Mouse (Mus musculus) midbrain, embryonic 11.5 days (tissue): ENCODE data around the gene Ltk. TPM values are rescaled to one million over a fixed set of nuclear protein-coding genes. Genes with fewer than 3 reads are reported as not detected.

Experiments used
- ATAC-seq: fragments of 200-750 bp; cut with Nextera tagmentation; 2 replicates; pipeline ENCODE4 v1.8.0; 2017; ENCODE audit warnings: moderate TSS enrichment, moderate library complexity; ENCODE audit not compliant: low FRiP score
- DNase-seq: peaks from one replicate; pipeline ENCODE4 v3.0.0; 2015; ENCODE audit warnings: low spot score; ENCODE audit errors: missing footprints
- H3K27ac ChIP-seq: fragments of 300-500 bp; sonication (generic); 2 replicates; pipeline ENCODE4 v1.5.1; 2014; ENCODE audit warnings: low read depth, low read length
- H3K27me3 ChIP-seq: fragments of 300-500 bp; sonication (generic); 2 replicates; pipeline ENCODE4 v1.6.1; 2014; ENCODE audit warnings: mild to moderate bottlenecking, low read length, moderate library complexity, mixed read lengths; ENCODE audit not compliant: control insufficient read depth, insufficient read depth
- H3K36me3 ChIP-seq: fragments of 300-500 bp; sonication (generic); 2 replicates; pipeline ENCODE4 v1.6.1; 2014; ENCODE audit warnings: mild to moderate bottlenecking, low read length, moderate library complexity, mixed read lengths; ENCODE audit not compliant: control insufficient read depth, insufficient read depth
- H3K4me1 ChIP-seq: fragments of 300-500 bp; sonication (generic); 2 replicates; pipeline ENCODE4 v1.6.1; 2014; ENCODE audit warnings: low read length; ENCODE audit not compliant: control insufficient read depth, insufficient read depth
- H3K4me2 ChIP-seq: fragments of 300-500 bp; sonication (generic); 2 replicates; pipeline ENCODE4 v1.6.1; 2014; ENCODE audit warnings: mild to moderate bottlenecking, moderate library complexity
- H3K4me3 ChIP-seq: fragments of 300-500 bp; sonication (generic); 2 replicates; pipeline ENCODE4 v1.5.1; 2014; ENCODE audit warnings: low read depth, low read length
- H3K9ac ChIP-seq: fragments of 300-500 bp; sonication (generic); 2 replicates; pipeline ENCODE4 v1.6.1; 2014; ENCODE audit warnings: low read length
- H3K9me3 ChIP-seq: fragments of 300-500 bp; sonication (generic); 2 replicates; pipeline ENCODE4 v1.6.1; 2016; ENCODE audit warnings: low read length; ENCODE audit not compliant: control insufficient read depth
- WGBS: fragments of 180-500 bp; shearing (Covaris S2); extraction: QIAGEN DNeasy Blood & Tissue Kit; methylation state at CpG from one replicate; pipeline ENCODE4 v1.1.7; 2014; 5-methylcytosine and 5-hydroxymethylcytosine counted together
- polyA plus RNA-seq: library from polyadenylated mRNA; unstranded; fragments of >200 nt; fragmentation: Nextera tagmentation; extraction: Ambion mirVana; gene quantifications from 2 replicates; pipeline ENCODE4 v1.2.1, GENCODE M21; 2014

Gene Ltk
- polyA plus RNA-seq: 0.05 TPM in 1 of 2 replicates, not detected in the other

DNA sequence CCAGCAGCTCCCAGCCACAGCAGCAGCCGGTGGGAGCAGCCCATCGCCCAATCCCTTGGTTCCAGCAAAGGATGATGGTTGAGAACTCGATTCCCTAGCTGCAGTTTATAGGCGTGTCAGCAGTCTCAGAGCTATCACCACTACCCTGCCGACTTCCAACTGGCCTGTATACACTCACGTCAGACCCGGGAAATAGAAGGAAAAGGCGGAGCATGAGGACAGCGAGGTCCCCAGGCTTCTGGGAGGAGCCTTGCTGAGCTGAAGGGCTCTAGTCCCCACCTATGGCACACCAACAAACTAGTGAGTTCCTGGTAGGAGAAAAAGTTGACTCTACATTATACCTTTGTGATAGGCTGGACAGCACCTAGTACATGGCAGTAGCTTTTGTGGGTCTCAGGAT is at the start of gene Ltk:
Ltk (minus strand) TSS at position 181 of the 400 bp plus-strand sequence.
- DNase-seq: no peak
- H3K4me2 ChIP-seq: no peak within 1 kb of the TSS
- peaks cover 36% of the 10 kb centered on the region for H3K27me3 ChIP-seq
- H3K36me3 ChIP-seq: peaks cover 6% of the 10 kb centered on the region; the same call in 1 of the 2 replicates
- no peak within 1 kb of the TSS for H3K4me3 ChIP-seq
- WGBS: 12% methylated on average over 9 of the region's 9 CpGs
- H3K4me1 ChIP-seq: peaks cover 11% of the 10 kb centered on the region
- no peak within 1 kb of the TSS for H3K9ac ChIP-seq
- no peak for ATAC-seq
- H3K9me3 ChIP-seq: no peaks in the 10 kb centered on the region
- no peak within 1 kb of the TSS for H3K27ac ChIP-seq

DNA sequence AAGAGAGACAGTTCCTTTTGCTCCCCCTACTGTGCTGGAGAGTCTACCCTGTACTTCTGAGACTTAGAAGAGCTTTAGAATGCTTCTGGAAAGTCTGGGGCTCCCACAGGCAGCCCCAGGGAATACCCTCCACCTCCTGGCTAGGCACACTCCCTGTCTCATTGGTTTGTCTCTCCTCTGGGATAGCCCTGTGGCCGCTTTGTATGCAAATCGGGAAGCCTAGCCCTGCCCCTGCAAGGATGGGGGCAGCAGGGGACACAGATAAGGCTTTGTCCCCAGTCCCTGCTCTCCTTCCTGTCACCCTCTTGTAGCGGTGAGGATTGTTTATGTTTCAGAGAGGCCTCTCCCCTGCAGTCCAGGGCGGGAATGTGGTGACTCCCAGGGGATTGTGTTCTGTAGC is 48.6 kb upstream of the Ltk start:
- 33% methylated on average over 4 of the region's 4 CpGs for WGBS
- Histone ChIP-seq H3K4me1 (peaks cover 19% of the 10 kb centered on the region), H3K36me3 (peaks cover 2% of the 10 kb centered on the region), H3K27me3 (no peaks in the 10 kb centered on the region), H3K4me3 (no peak overlapping the region), H3K4me2 (no peak overlapping the region), H3K27ac (no peak overlapping the region), H3K9ac (no peak overlapping the region), H3K9me3 (no peaks in the 10 kb centered on the region)
- ATAC-seq (0 out of 2 replicates have a peak, but pooled peaks have one; percentile 29), DNase-seq (peak; percentile 87)

DNA sequence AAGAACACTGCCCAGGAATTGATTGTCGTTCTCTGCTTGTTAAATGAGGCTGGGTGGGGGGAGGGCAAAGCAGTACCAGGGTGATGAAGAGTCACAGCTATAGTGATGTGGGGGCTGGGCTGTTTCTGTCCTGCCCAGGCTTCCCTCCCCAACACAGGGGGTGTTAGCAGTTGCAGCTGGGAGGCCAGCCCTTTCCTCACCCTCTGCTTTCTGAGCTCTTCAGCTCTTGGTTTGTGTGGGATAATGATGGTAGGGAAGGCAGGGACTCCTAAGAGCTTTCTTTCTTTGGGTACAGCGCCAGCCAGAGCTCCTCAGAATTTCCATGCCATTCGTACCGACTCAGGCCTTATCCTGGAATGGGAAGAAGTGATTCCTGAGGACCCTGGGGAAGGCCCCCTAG is 48.2 kb upstream of the Ltk start:
- Histone ChIP-seq H3K4me2 (no peak overlapping the region), H3K9ac (no peak overlapping the region), H3K4me1 (peaks cover 23% of the 10 kb centered on the region), H3K9me3 (no peaks in the 10 kb centered on the region), H3K27me3 (no peaks in the 10 kb centered on the region), H3K4me3 (no peak overlapping the region), H3K27ac (no peak overlapping the region), H3K36me3 (peaks cover 2% of the 10 kb centered on the region)
- DNase-seq (peak; percentile 62), ATAC-seq (no peak)
- WGBS: 23% methylated on average over 4 of the region's 4 CpGs

DNA sequence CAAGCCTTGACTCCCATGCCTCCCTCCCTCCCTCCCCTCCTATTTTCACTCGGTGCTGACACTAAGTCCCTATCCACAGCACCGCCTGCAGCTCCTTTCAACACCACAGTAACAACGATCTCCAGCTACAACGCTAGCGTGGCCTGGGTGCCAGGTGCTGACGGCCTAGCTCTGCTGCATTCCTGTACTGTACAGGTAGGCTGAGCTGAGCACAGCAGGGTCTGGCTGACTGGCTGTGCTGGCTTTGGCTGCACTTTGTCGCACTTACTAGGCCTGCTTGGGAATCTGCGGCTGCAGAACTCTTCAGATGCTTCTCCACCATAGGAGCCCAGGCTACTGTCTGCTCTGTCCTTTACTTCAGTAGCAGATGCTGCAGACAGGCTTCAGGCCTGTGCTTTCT is 45.3 kb upstream of the Ltk start:
- DNase-seq: peak; percentile 70
- Histone ChIP-seq H3K9me3 (no peaks in the 10 kb centered on the region), H3K4me2 (no peak overlapping the region), H3K27me3 (no peaks in the 10 kb centered on the region), H3K36me3 (peaks cover 2% of the 10 kb centered on the region; the same call in 1 of the 2 replicates), H3K4me1 (peaks cover 44% of the 10 kb centered on the region), H3K9ac (peak overlapping the region; percentile 20; the same call in 1 of the 2 replicates), H3K27ac (no peak overlapping the region), H3K4me3 (no peak overlapping the region)
- 47% methylated on average over 8 of the region's 8 CpGs for WGBS
- no peak for ATAC-seq

DNA sequence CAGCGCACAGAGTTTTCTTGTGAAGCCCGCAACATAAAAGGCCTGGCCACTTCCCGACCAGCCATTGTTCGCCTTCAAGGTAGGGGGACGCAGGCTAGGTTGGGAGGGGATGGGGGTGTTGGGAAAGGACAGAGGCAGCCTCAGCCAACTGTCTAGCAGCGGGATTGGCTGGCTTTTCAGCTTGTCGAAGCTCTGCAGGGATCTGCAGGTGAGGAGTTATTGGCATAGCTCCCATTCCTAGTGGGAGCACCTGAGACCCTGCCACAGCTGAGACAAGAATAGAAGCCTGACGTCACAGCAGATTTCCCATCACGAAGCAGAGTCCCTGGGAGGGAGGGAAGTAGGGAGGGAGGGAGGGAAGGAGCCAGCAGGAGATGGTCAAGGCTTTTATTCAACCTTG is 44.5 kb upstream of the Ltk start:
- H3K4me2 ChIP-seq: no peak overlapping the region
- peaks cover 47% of the 10 kb centered on the region for H3K4me1 ChIP-seq
- WGBS: 17% methylated on average over 9 of the region's 9 CpGs

DNA sequence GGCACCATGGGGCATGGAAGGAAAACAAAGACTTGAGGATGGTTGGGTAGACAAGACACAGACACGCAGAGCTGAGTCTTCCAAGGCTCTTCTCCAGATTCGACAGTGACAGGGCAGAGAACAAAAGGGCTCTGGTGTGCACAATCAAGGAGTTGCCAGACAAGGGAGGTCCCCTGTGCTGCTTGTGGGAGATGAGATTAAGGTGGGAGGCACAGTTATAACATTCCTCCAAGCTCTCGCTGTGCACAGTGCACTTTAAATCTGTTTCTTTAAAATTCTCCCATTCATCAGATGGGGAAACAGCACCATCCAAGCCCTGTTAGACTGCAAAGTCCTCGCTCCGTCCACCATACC is 44.0 kb upstream of the Ltk start:
- Histone ChIP-seq H3K36me3 (peaks cover 2% of the 10 kb centered on the region; the same call in 1 of the 2 replicates), H3K27ac (no peak overlapping the region), H3K4me2 (no peak overlapping the region), H3K4me3 (no peak overlapping the region), H3K9me3 (no peaks in the 10 kb centered on the region), H3K4me1 (peaks cover 47% of the 10 kb centered on the region), H3K27me3 (no peaks in the 10 kb centered on the region), H3K9ac (peak overlapping the region; percentile 24; the same call in 1 of the 2 replicates)
- WGBS: 15% methylated on average over 5 of the region's 5 CpGs
- ATAC-seq (no peak), DNase-seq (no peak)

More for the DNA sequence above, 44.5 kb upstream of the Ltk start:
- H3K27ac ChIP-seq: no peak overlapping the region
- H3K36me3 ChIP-seq: peaks cover 2% of the 10 kb centered on the region; the same call in 1 of the 2 replicates
- H3K9ac ChIP-seq: peak overlapping the region; percentile 17; the same call in 1 of the 2 replicates
- ATAC-seq (no peak), DNase-seq (peak; percentile 83)
- H3K4me3 ChIP-seq: no peak overlapping the region
- no peaks in the 10 kb centered on the region for H3K27me3 ChIP-seq
- no peaks in the 10 kb centered on the region for H3K9me3 ChIP-seq

DNA sequence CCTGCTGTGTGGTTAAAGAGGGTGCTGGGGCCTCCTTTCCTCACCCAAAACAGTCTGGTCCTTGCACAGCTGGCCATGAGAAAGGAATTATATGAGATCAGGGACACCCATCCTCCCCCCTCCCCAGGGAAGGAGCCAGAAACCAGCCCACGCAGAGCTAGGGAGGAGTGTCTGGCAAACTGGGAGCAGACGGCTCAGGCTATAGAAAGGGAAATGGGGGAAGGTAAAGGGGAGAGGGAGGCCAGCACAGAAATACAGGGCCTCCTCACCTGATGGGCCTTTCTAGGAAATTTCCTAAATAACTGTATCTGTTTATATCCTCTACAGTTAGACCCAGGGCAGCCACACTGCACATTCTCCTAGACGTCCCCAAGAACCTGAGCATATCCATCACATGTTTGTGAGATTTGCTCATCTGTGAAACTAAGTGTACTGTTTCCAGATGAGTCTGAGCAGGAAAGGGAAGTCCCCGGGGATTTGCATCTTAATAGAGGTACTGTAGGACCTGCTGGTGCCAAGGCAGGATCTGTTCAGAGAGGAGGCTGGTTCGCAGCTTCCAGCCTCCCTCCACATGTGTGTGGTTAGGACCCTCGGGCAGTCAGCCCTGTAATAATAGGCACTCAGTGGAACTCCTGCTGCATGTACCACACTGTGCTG is 43.5 kb upstream of the Ltk start:
- ATAC-seq: no peak

DNA sequence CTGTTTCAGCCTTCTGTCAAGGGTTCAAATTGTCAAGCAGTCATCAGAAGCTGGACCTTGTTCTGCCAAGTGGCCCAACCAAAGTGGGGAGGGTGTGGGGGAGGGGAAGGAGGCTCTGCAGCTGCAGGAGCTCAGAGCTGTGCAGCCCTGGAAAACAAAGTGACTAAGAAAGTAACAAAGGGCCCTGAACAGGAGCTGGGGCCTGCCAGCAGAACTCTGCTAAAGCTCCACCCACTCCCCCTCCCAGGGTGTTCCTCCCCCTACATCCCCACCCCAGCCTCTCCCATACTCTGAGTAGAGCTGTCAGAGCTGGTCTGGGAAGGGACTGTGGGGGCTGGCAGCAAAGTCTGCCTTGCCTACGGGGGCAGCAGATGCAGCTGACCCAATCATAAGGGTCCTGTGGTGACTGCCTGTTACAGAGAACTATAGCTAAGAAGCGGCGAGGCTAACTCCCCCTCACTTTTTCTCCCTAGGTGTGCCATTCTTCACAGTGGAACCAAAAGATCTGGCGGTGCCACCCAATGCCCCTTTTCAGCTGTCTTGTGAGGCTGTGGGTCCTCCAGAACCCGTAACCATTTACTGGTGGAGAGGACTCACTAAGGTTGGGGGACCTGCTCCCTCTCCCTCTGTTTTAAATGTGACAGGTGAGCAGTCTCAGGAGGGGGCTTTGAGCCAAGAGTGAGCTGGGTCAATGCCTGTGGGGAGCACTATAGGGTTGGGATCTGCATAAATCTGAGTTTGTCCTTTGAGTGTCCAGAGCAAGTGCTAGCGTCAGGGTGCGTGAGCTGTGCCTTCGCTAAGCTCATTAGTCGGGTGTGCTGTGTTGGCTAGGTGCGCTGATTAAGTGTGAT is 42.8 kb upstream of the Ltk start:
- H3K4me3 ChIP-seq: no peak overlapping the region
- 12% methylated on average over 10 of the region's 10 CpGs for WGBS

More for the DNA sequence above, 43.5 kb upstream of the Ltk start:
- Histone ChIP-seq H3K4me3 (no peak overlapping the region), H3K9me3 (no peaks in the 10 kb centered on the region), H3K27ac (no peak overlapping the region), H3K4me2 (peak overlapping the region; percentile 24; the same call in 1 of the 2 replicates), H3K36me3 (peaks cover 2% of the 10 kb centered on the region; the same call in 1 of the 2 replicates), H3K9ac (peak overlapping the region; percentile 24; the same call in 1 of the 2 replicates), H3K4me1 (peaks cover 47% of the 10 kb centered on the region), H3K27me3 (no peaks in the 10 kb centered on the region)
- DNase-seq: peak; percentile 90
- WGBS: 12% methylated on average over 6 of the region's 6 CpGs

More for the DNA sequence above, 42.8 kb upstream of the Ltk start:
- peaks cover 1% of the 10 kb centered on the region; the same call in 1 of the 2 replicates for H3K27me3 ChIP-seq
- peaks cover 47% of the 10 kb centered on the region for H3K4me1 ChIP-seq
- peaks cover 2% of the 10 kb centered on the region; the same call in 1 of the 2 replicates for H3K36me3 ChIP-seq
- H3K27ac ChIP-seq: peak overlapping the region; percentile 63; the same call in 1 of the 2 replicates
- peak overlapping the region; percentile 24 for H3K4me2 ChIP-seq
- DNase-seq (peak; percentile 94), ATAC-seq (peak; percentile 81)
- H3K9me3 ChIP-seq: no peaks in the 10 kb centered on the region
- peak overlapping the region; percentile 13; the same call in 1 of the 2 replicates for H3K9ac ChIP-seq
